ENCODE assay signal across 8 mouse cellular contexts in the genomic region with DNA sequence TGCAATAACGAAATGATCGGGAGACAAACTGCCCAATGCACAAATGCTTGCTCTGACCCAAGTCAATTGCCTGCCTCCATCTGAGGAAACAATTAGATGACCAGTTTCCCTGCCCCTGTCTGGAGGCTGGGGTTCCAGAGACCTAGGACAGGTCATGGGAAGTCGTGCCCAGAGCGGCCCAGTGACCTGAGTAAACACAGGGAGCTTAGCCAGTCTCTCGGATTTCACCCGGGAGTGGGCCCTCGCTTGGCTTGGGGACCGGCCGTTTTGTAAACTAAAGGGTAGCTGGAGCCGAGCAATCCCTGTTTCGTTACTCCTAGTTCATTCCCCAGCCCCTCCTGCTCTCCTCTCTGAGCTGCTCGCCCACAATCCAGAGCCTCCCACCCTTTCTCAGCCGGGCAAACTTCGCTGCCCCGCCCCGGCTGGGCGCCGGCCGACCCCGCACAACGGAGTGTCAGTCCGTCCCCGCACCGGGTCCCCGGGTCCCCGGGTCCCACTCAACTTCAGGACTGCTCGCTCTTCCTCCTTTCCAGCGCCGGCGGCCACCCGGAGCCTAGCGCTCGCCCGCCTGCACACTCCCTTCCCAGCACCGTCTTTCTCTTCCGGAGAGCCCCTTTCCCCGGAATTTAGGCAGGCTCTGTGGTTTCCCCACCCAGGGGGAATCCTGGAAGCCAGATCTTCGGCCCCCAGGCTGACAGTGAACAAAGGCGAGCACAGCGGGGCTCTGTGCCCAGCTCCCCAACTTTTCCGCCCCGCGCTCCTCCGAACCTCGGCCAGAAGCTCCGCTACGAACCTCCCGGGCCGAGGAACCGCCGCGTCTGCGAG. TPM values are rescaled to one million over a fixed set of nuclear protein-coding genes. Genes with fewer than 3 reads are reported as not detected.
DNase-seq lines count a peak whose midpoint lies in the region; ATAC-seq and TF ChIP-seq lines count a peak whose summit lies in the region.

No protein-coding gene starts in this region.

- H3K9me3 ChIP-seq in intestine, embryonic 15.5 days: no peaks in the 10 kb centered on the region
- no peaks in the 10 kb centered on the region for H3K9me3 ChIP-seq in midbrain, embryonic 11.5 days (ENCODE audit: control insufficient read depth, low read length)

- ATAC-seq in intestine, embryonic 15.5 days: peak; percentile 51
- peak; percentile 59 for ATAC-seq in midbrain, embryonic 11.5 days (ENCODE audit: low FRiP score)
- ATAC-seq in monocyte, adult 5-6 weeks (replicated peaks; ENCODE audit: insufficient number of reproducible peaks, low FRiP score, low TSS enrichment, poor library complexity, severe bottlenecking): no peak

- peak overlapping the region; percentile 86 for H3K4me2 ChIP-seq in intestine, embryonic 15.5 days (replicated peaks)
- H3K4me2 ChIP-seq in midbrain, embryonic 11.5 days: peak overlapping the region; percentile 41

- TF ChIP-seq CTCF in liver, adult 2 months (IDR thresholded peaks at IDR 0.05; ENCODE audit: low read depth, low read length): no peak

- H3K27ac ChIP-seq in liver, adult 2 months (replicated peaks; ENCODE audit: insufficient read depth, low read depth, low read length): no peak overlapping the region
- H3K27ac ChIP-seq in intestine, embryonic 15.5 days: no peak overlapping the region
- H3K27ac ChIP-seq in midbrain, embryonic 11.5 days (ENCODE audit: low read depth, low read length): no peak overlapping the region

- no peak for TF ChIP-seq POLR2A in liver, adult 2 months (IDR thresholded peaks at IDR 0.05; ENCODE audit: extremely low read depth, insufficient read depth, low read length)

- DNase-seq in liver, adult 2 months (ENCODE audit: extremely low read depth, low read depth, low spot score): peak; percentile 54
- DNase-seq in liver (no peak), R1 (ENCODE audit: low read depth, low spot score) (peak; percentile 63)
- peak; percentile 45 to 65 for DNase-seq in gastrocnemius, adult 8-10 months (ENCODE audit: low spot score in 2 of 2)
- DNase-seq in midbrain, embryonic 11.5 days (ENCODE audit: low spot score, missing footprints): peak; percentile 97
- no peak for DNase-seq in frontal cortex, postnatal 14 days (ENCODE audit: low spot score in 2 of 2)

- H3K4me1 ChIP-seq in liver, adult 2 months (ENCODE audit: control insufficient read depth, insufficient read depth, low read length): peaks cover 8% of the 10 kb centered on the region; the same call in 1 of the 2 replicates
- H3K4me1 ChIP-seq in intestine, embryonic 15.5 days (replicated peaks): peaks cover 24% of the 10 kb centered on the region
- H3K4me1 ChIP-seq in midbrain, embryonic 11.5 days (ENCODE audit: control insufficient read depth, insufficient read depth, low read length): peaks cover 8% of the 10 kb centered on the region; the same call in 1 of the 2 replicates

- no peaks in the 10 kb centered on the region for H3K36me3 ChIP-seq in liver, adult 2 months (ENCODE audit: control insufficient read depth, insufficient read depth, low read length)
- no peaks in the 10 kb centered on the region for H3K36me3 ChIP-seq in intestine, embryonic 15.5 days
- no peaks in the 10 kb centered on the region for H3K36me3 ChIP-seq in midbrain, embryonic 11.5 days (ENCODE audit: control insufficient read depth, insufficient read depth, low read length)

- H3K4me3 ChIP-seq in liver, adult 2 months (ENCODE audit: insufficient read depth, low read depth, low read length): peak overlapping the region; percentile 40; the same call in 1 of the 2 replicates
- H3K4me3 ChIP-seq in intestine, embryonic 15.5 days (replicated peaks): peak overlapping the region; percentile 40
- H3K4me3 ChIP-seq in midbrain, embryonic 11.5 days (ENCODE audit: low read depth, low read length): peak overlapping the region; percentile 30

- 2% methylated on average over 53 of the region's 53 CpGs for WGBS in liver, adult 2 months
- WGBS in intestine, embryonic 15.5 days: 2% methylated on average over 53 of the region's 53 CpGs
- WGBS in midbrain, embryonic 11.5 days: under 1% methylated on average over 50 of the region's 53 CpGs

- peaks cover 35% of the 10 kb centered on the region for H3K27me3 ChIP-seq in liver, adult 2 months (ENCODE audit: control insufficient read depth, insufficient read depth, low read length)
- H3K27me3 ChIP-seq in intestine, embryonic 15.5 days (replicated peaks): peaks cover 84% of the 10 kb centered on the region
- H3K27me3 ChIP-seq in midbrain, embryonic 11.5 days (ENCODE audit: control insufficient read depth, insufficient read depth, low read length): peaks cover 95% of the 10 kb centered on the region

- no peaks in the 10 kb centered on the region for H3K79me2 ChIP-seq in liver, adult 2 months (ENCODE audit: control insufficient read depth, insufficient read depth, low read length)

- H3K9ac ChIP-seq in liver, adult 2 months (ENCODE audit: low read depth, low read length): peak overlapping the region; percentile 21; the same call in 1 of the 2 replicates
- H3K9ac ChIP-seq in intestine, embryonic 15.5 days: peak overlapping the region; percentile 20
- peak overlapping the region; percentile 38; the same call in 1 of the 2 replicates for H3K9ac ChIP-seq in midbrain, embryonic 11.5 days (ENCODE audit: low read length)

RNA-seq across cellular contexts. Expression of a gene that starts 9.3 kb away (rescaled TPM):
- 0.09 TPM in 1 of 2 replicates, not detected in the other for total RNA-seq in liver, adult 2 months (2014; rRNA removed)
- polyA plus RNA-seq in liver, adult 2 months (2012; rRNA removed): not detected in 2 replicates
- total RNA-seq in gastrocnemius, adult 8-10 months (2022): 10 to 100 TPM; 59.5 to 67.4 (median 60.9) TPM
- polyA plus RNA-seq in intestine, embryonic 15.5 days (2015; fragmentation: Nextera tagmentation; extraction: Ambion mirVana): 0.19 and 0.40 TPM in 2 replicates
- polyA plus RNA-seq in midbrain, embryonic 11.5 days (2014; fragmentation: Nextera tagmentation; extraction: Ambion mirVana): 10.4 and 12.1 TPM in 2 replicates
- total RNA-seq in monocyte, adult 5-6 weeks (2017): 0.11 TPM in 1 of 3 replicates, not detected in the others

Comparison
In these comparisons a context has a peak if more than half of its experiments do, and no peak if none do; other contexts are left out.
1. DNase-seq: peak in liver, adult 2 months (single experiment), R1 (single experiment), gastrocnemius, adult 8-10 months (2 of 2) and midbrain, embryonic 11.5 days (single experiment); none in liver (single experiment) and frontal cortex, postnatal 14 days (0 of 2).
2. RNA of a gene that starts 9.3 kb away (total RNA-seq): 59.5 to 67.4 TPM in gastrocnemius, adult 8-10 months; 0.09 TPM in liver, adult 2 months and 0.11 TPM in monocyte, adult 5-6 weeks; every median in the first group is over 10 times any median in the second.
3. Peak in every context shown above with its lines, with median percentiles within 50 percentile points of each other: H3K4me3 ChIP-seq and H3K9ac ChIP-seq.